Mouse (Mus musculus): ENCODE data around the gene Jam2. TPM values are rescaled to one million over a fixed set of nuclear protein-coding genes. Genes with fewer than 3 reads are reported as not detected.

The Jam2 gene
- polyA plus RNA-seq (2017; shearing (Covaris generic)), result not detected

DNA sequence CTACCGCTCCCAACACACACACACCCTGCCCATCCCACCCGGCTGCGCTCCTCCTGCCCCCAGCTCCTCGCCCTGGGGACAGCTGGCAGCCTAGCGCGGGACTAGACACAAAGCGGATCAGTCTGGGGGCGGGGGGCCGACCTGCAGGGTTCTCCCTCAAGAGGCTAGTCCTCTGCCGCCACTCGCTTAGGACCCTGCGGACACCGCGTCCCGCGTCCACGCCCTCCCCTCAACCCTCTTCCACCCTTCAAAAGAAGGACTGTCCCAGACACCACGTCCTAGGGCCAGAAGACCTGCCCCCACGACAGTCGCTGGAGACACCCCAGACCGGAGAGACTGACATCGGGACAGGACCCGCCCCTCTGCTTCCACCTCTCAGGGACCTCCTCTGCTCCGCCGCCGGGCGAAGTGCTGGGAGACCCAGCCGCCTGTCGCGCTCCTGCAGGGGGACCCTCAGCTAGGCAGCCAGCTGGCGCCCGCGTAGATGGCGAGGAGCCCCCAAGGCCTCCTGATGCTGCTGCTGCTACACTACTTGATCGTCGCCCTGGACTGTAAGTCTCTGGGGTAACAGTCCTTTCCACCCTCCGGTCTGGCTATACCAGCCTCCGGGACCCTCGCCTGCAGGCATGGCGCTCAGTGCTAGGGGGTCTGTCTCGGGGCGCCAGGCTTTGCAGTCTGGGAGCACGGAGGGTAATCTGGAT is at the start of gene Jam2:
Gene Jam2 (plus strand): TSS at position 121 of the 701 bp plus-strand sequence.

DNA sequence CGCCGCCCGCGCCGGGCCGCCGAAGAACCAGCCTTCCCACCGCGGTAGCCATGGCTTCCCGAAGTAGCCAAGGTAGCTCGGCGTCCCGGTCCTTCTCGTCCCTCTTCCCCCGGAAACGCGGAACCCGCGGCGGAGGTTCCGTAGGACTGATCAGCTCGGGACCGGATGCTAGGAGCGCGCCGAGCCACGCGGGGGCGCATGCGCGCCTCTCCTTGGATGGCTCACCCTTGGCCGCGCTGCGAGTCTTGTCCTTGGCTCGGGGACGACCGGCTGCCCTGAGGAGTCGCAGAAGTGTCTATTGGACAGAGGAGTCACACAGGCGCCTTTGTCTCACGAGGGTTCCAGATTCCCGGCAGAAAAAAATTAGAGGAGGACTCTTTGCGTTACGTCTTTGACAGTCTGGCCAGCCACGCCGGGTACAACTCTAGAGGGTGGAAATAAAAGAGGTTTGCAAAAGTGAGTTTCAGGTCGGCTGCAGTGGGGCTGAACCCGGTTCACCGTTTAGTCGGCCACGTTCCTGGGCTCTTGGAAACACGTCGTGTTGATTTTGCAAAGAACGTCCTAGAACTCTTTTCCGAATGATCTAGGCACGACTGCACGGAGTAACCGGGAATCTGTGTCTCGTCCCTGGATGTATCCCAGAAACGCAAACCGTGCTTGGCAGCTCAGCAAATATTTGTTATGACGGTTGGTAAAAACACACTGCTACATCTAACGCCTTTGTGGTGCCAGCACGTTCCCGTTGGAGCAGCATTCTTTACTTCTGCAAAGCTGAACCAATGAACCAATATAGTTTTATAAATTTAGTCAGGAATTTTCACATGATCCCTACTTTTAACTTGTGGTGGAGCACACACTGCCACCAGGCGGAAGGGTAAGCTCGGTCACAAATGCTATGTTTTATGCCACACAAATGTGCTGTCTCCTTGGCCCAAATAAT is 38.5 kb upstream of the Jam2 start, which contains the start of gene Mrpl39:
Gene Mrpl39 (minus strand): TSS at position 577 of the 940 bp plus-strand sequence.

DNA sequence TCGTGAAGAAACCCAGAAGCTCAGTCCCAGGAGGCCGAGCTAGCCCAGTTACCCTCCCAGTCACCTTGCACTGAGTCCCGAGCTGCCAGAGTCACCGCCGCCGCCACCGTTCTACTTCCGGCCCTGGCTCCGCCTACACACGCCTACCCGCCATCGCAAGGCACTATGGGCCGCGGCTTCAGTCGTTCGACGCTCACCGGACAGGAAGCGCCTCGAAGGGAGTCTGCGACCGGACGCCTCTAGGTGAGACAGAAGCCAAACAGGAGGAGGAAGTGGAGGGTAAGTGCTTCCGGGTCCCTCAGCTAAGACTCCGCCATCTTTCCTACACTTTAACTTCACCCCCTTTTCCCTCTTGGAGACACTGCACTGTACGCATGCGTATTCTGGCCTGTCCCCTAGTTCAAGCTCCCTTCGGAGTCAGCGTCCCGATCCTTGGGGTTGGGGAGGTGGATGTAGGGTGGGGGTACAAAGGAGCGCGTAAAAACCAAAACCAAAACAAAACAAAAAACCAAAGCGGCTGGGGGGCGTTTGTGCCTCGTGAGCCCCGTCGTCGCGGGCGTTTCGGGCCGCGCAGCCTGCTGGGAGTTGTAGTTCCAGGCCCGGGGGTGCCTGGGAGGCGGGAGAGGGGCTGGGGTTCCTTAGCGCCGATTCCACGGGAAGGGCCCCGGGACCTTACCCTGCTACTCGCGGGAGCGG is 61.0 kb downstream of the Jam2 start, which contains the start of gene Gabpa:
Gene Gabpa (plus strand): TSS at position 181 of the 696 bp plus-strand sequence.

DNA sequence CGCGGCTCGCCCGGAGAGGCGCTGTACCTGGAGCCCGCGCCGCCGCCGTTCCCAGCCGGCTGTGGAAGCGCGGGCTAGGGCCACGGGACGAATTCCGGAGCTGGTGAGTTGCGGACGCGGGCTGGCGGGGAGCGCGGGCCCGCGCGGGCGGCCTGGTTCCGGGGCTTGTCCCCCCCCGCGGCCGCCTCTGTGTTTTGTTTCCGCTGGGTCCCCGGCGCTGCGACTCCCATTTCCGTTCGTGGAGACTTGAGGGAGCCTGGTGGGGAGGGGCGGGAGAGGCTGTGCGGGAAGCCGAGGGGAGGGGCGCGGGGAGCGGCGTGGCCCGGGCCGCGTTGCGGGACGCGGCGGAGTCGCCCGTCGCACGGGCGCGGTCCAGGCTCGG is 61.5 kb downstream of the Jam2 start, which contains the start of gene Atp5j:
Gene Atp5j (minus strand): TSS at position 185 of the 382 bp plus-strand sequence.

Other genes starting within 250 kb of the Jam2 start
- gene Mrpl39, start 38.4 kb upstream of the Jam2 start, polyA plus RNA-seq (2017; shearing (Covaris generic)), result 17.8 TPM
- 43.2 TPM for gene Gabpa, start 60.8 kb downstream of the Jam2 start, polyA plus RNA-seq (2017; shearing (Covaris generic))
- gene Atp5j, start 61.5 kb downstream of the Jam2 start, polyA plus RNA-seq (2017; shearing (Covaris generic)), result 289 TPM

All from naive thymus-derived CD4-positive, alpha-beta T cell, adult 5 months (primary cell).